Mouse (Mus musculus): ENCODE data around the gene Ndufv3. TPM values are rescaled to one million over a fixed set of nuclear protein-coding genes. Genes with fewer than 3 reads are reported as not detected.

The Ndufv3 gene
- polyA plus RNA-seq, 1 experiment from 2014 or later = 528 TPM

GRCm38 (mm10) chr17:31565141-31566056 is 45.5 kb downstream of the Ndufv3 start:
- peaks cover 26% of the 10 kb centered on the region for H3K4me1 ChIP-seq (ENCODE audit: control insufficient read depth, insufficient read depth, low read length)
- H3K9ac ChIP-seq (ENCODE audit: low read depth, low read length) = peak overlapping the region; percentile 91
- no peaks in the 10 kb centered on the region for H3K27me3 ChIP-seq (ENCODE audit: control insufficient read depth, insufficient read depth, low read length)
- H3K4me2 ChIP-seq = peak overlapping the region; percentile 79
- peak overlapping the region; percentile 98 for H3K27ac ChIP-seq (ENCODE audit: low read depth, low read length)
- peak; percentile 36 for ATAC-seq (replicated peaks; ENCODE audit: insufficient number of reproducible peaks, low FRiP score, low TSS enrichment)
- no peaks in the 10 kb centered on the region for H3K36me3 ChIP-seq (ENCODE audit: control insufficient read depth, insufficient read depth, low read length)
- H3K4me3 ChIP-seq (ENCODE audit: low read depth, low read length) = peak overlapping the region; percentile 93
- H3K9me3 ChIP-seq (replicated peaks; ENCODE audit: control insufficient read depth, low read length) = no peaks in the 10 kb centered on the region
- under 1% methylated on average over 68 of the region's 88 CpGs for WGBS (ENCODE audit: insufficient replicate concordance)

GRCm38 (mm10) chr17:31566276-31566675 is 46.4 kb downstream of the Ndufv3 start:
- Histone ChIP-seq H3K4me1 (ENCODE audit: control insufficient read depth, insufficient read depth, low read length) (peaks cover 35% of the 10 kb centered on the region), H3K27me3 (ENCODE audit: control insufficient read depth, insufficient read depth, low read length) (no peaks in the 10 kb centered on the region), H3K9ac (ENCODE audit: low read depth, low read length) (peak overlapping the region; percentile 91; the same call in 1 of the 2 replicates), H3K9me3 (replicated peaks; ENCODE audit: control insufficient read depth, low read length) (no peaks in the 10 kb centered on the region), H3K4me3 (ENCODE audit: low read depth, low read length) (peak overlapping the region; percentile 93), H3K27ac (ENCODE audit: low read depth, low read length) (no peak overlapping the region), H3K36me3 (ENCODE audit: control insufficient read depth, insufficient read depth, low read length) (no peaks in the 10 kb centered on the region), H3K4me2 (peak overlapping the region; percentile 79)
- 68% methylated on average over 6 of the region's 6 CpGs for WGBS (ENCODE audit: insufficient replicate concordance)
- ATAC-seq (replicated peaks; ENCODE audit: insufficient number of reproducible peaks, low FRiP score, low TSS enrichment) = no peak

- Histone ChIP-seq H3K27ac (ENCODE audit: low read depth, low read length) (0 out of 2 replicates have a peak overlapping the region, but pooled peaks have one; percentile 0), H3K9ac (ENCODE audit: low read depth, low read length) (no peak overlapping the region), H3K9me3 (replicated peaks; ENCODE audit: control insufficient read depth, low read length) (no peaks in the 10 kb centered on the region), H3K27me3 (ENCODE audit: control insufficient read depth, insufficient read depth, low read length) (no peaks in the 10 kb centered on the region), H3K4me3 (ENCODE audit: low read depth, low read length) (no peak overlapping the region), H3K36me3 (ENCODE audit: control insufficient read depth, insufficient read depth, low read length) (no peaks in the 10 kb centered on the region), H3K4me1 (ENCODE audit: control insufficient read depth, insufficient read depth, low read length) (peaks cover 35% of the 10 kb centered on the region), H3K4me2 (no peak overlapping the region)
- 88% methylated on average over 1 of the region's 1 CpGs for WGBS (ENCODE audit: insufficient replicate concordance)
- no peak for ATAC-seq (replicated peaks; ENCODE audit: insufficient number of reproducible peaks, low FRiP score, low TSS enrichment)
Observed at GRCm38 (mm10) chr17:31569756-31570155, 49.8 kb downstream of the Ndufv3 start.

GRCm38 (mm10) chr17:31570321-31570925 is 50.5 kb downstream of the Ndufv3 start:
- H3K36me3 ChIP-seq (ENCODE audit: control insufficient read depth, insufficient read depth, low read length) = no peaks in the 10 kb centered on the region
- peaks cover 37% of the 10 kb centered on the region for H3K4me1 ChIP-seq (ENCODE audit: control insufficient read depth, insufficient read depth, low read length)
- ATAC-seq (replicated peaks; ENCODE audit: insufficient number of reproducible peaks, low FRiP score, low TSS enrichment) = peak; percentile 83
- 69% methylated on average over 9 of the region's 9 CpGs for WGBS (ENCODE audit: insufficient replicate concordance)
- H3K4me3 ChIP-seq (ENCODE audit: low read depth, low read length) = no peak overlapping the region
- H3K27ac ChIP-seq (ENCODE audit: low read depth, low read length) = 0 out of 2 replicates have a peak overlapping the region, but pooled peaks have one; percentile 0
- no peak overlapping the region for H3K4me2 ChIP-seq
- H3K9me3 ChIP-seq (replicated peaks; ENCODE audit: control insufficient read depth, low read length) = no peaks in the 10 kb centered on the region
- H3K27me3 ChIP-seq (ENCODE audit: control insufficient read depth, insufficient read depth, low read length) = no peaks in the 10 kb centered on the region
- no peak overlapping the region for H3K9ac ChIP-seq (ENCODE audit: low read depth, low read length)

- no peak for ATAC-seq (replicated peaks; ENCODE audit: insufficient number of reproducible peaks, low FRiP score, low TSS enrichment)
- H3K4me1 ChIP-seq (ENCODE audit: control insufficient read depth, insufficient read depth, low read length) = peaks cover 29% of the 10 kb centered on the region
- H3K27ac ChIP-seq (ENCODE audit: low read depth, low read length) = no peak overlapping the region
- no peaks in the 10 kb centered on the region for H3K27me3 ChIP-seq (ENCODE audit: control insufficient read depth, insufficient read depth, low read length)
- no peaks in the 10 kb centered on the region for H3K36me3 ChIP-seq (ENCODE audit: control insufficient read depth, insufficient read depth, low read length)
- H3K4me2 ChIP-seq = no peak overlapping the region
- 85% methylated on average over 5 of the region's 5 CpGs for WGBS (ENCODE audit: insufficient replicate concordance)
- H3K9me3 ChIP-seq (replicated peaks; ENCODE audit: control insufficient read depth, low read length) = no peaks in the 10 kb centered on the region
- H3K4me3 ChIP-seq (ENCODE audit: low read depth, low read length) = no peak overlapping the region
- no peak overlapping the region for H3K9ac ChIP-seq (ENCODE audit: low read depth, low read length)
Observed at GRCm38 (mm10) chr17:31571689-31572088, 51.8 kb downstream of the Ndufv3 start.

- 64% methylated on average over 7 of the region's 7 CpGs for WGBS (ENCODE audit: insufficient replicate concordance)
- Histone ChIP-seq H3K36me3 (ENCODE audit: control insufficient read depth, insufficient read depth, low read length) (no peaks in the 10 kb centered on the region), H3K9me3 (replicated peaks; ENCODE audit: control insufficient read depth, low read length) (no peaks in the 10 kb centered on the region), H3K4me1 (ENCODE audit: control insufficient read depth, insufficient read depth, low read length) (peaks cover 18% of the 10 kb centered on the region), H3K4me2 (no peak overlapping the region), H3K4me3 (ENCODE audit: low read depth, low read length) (no peak overlapping the region), H3K9ac (ENCODE audit: low read depth, low read length) (no peak overlapping the region), H3K27me3 (ENCODE audit: control insufficient read depth, insufficient read depth, low read length) (no peaks in the 10 kb centered on the region), H3K27ac (ENCODE audit: low read depth, low read length) (no peak overlapping the region)
- no peak for ATAC-seq (replicated peaks; ENCODE audit: insufficient number of reproducible peaks, low FRiP score, low TSS enrichment)
Observed at GRCm38 (mm10) chr17:31574662-31575061, 54.7 kb downstream of the Ndufv3 start.

GRCm38 (mm10) chr17:31576394-31577175 is 56.7 kb downstream of the Ndufv3 start:
- no peaks in the 10 kb centered on the region for H3K27me3 ChIP-seq (ENCODE audit: control insufficient read depth, insufficient read depth, low read length)
- H3K4me1 ChIP-seq (ENCODE audit: control insufficient read depth, insufficient read depth, low read length) = peaks cover 8% of the 10 kb centered on the region; the same call in 1 of the 2 replicates
- no peak for ATAC-seq (replicated peaks; ENCODE audit: insufficient number of reproducible peaks, low FRiP score, low TSS enrichment)
- H3K4me2 ChIP-seq = no peak overlapping the region
- H3K36me3 ChIP-seq (ENCODE audit: control insufficient read depth, insufficient read depth, low read length) = no peaks in the 10 kb centered on the region
- no peak overlapping the region for H3K27ac ChIP-seq (ENCODE audit: low read depth, low read length)
- no peak overlapping the region for H3K9ac ChIP-seq (ENCODE audit: low read depth, low read length)
- 84% methylated on average over 10 of the region's 10 CpGs for WGBS (ENCODE audit: insufficient replicate concordance)
- H3K4me3 ChIP-seq (ENCODE audit: low read depth, low read length) = no peak overlapping the region
- H3K9me3 ChIP-seq (replicated peaks; ENCODE audit: control insufficient read depth, low read length) = no peaks in the 10 kb centered on the region

- no peak overlapping the region for H3K9ac ChIP-seq (ENCODE audit: low read depth, low read length)
- H3K4me2 ChIP-seq = no peak overlapping the region
- no peaks in the 10 kb centered on the region for H3K36me3 ChIP-seq (ENCODE audit: control insufficient read depth, insufficient read depth, low read length)
- H3K4me1 ChIP-seq (ENCODE audit: control insufficient read depth, insufficient read depth, low read length) = peaks cover 5% of the 10 kb centered on the region; the same call in 1 of the 2 replicates
- no peak overlapping the region for H3K27ac ChIP-seq (ENCODE audit: low read depth, low read length)
- no peaks in the 10 kb centered on the region for H3K27me3 ChIP-seq (ENCODE audit: control insufficient read depth, insufficient read depth, low read length)
- H3K4me3 ChIP-seq (ENCODE audit: low read depth, low read length) = no peak overlapping the region
- 74% methylated on average over 3 of the region's 3 CpGs for WGBS (ENCODE audit: insufficient replicate concordance)
- ATAC-seq (replicated peaks; ENCODE audit: insufficient number of reproducible peaks, low FRiP score, low TSS enrichment) = no peak
- H3K9me3 ChIP-seq (replicated peaks; ENCODE audit: control insufficient read depth, low read length) = no peaks in the 10 kb centered on the region
Observed at GRCm38 (mm10) chr17:31580344-31580743, 60.4 kb downstream of the Ndufv3 start.

Data from heart, embryonic 11.5 days (tissue).